Mouse (Mus musculus): Measurements from ENCODE around the gene A830005F24Rik.

DNA sequence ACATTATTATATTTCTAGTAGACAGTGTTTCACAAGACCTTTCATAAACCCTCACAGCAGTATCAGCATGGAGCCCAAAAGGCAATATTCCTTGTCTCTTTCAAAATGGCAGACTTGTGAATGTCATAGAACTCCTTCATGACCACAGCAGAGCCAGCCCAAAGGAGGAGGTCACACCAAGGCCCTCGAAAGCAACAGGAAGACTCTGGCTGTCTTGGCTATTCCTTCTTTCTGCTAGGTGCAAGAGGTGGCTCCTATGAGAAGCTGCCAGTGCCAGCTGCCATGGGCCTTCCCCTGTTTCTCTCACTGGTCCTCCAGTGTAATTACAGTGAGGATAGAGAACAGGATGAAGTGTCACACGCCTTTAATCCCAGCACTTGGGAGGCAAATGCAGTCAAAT is 15.7 kb downstream of the A830005F24Rik start:
- TF ChIP-seq CTCF (conservative IDR thresholded peaks at IDR 0.05; ENCODE audit: low read length) = no peak
- no peak for TF ChIP-seq POU5F1 (IDR thresholded peaks at IDR 0.05; ENCODE audit: borderline replicate concordance, low read length)
